Mouse (Mus musculus) layer of hippocampus, adult 9-10 months (tissue): ENCODE results near the gene Tmem160.

Experiments used
- DNase-seq: peaks from one replicate; pipeline ENCODE4 v3.0.0; 2022; ENCODE audit warnings: low spot score

Tmem160 gene

DNA sequence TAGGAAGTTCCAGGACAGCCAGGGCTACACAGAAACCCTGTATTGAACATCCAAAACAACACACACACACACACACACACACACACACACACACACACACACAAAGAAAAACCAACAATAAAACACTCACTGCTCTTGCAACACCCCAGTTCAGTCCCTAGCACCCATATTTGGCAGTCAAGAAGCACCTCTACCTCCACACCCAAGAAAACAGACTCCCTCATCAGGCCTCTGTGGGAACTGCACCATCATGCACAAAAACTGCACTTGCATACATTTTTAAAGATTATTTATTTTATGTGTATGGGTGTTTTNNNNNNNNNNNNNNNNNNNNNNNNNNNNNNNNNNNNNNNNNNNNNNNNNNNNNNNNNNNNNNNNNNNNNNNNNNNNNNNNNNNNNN lies 11.3 kb upstream of the Tmem160 start:
- no peak for DNase-seq

DNA sequence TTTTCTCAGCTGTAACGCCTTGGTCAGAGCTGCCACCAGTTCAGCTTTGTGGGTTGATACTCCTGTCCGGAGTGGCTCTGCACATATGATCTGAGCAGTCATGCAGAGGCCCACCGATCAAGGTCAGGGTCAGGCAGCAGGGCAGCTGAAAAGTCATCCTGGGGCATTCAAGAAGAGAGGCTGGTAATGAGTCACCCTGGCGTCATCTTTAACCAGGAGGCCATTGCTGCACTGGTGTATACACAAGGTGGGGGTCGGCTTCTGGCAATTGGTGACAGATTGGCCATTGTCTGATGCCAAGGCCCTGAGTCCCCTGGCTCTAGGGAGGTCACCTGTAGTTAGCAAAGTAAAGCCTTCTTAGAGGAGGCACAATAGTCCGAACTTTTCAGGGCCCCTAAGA lies 923 bp upstream of the Tmem160 start:
- no peak for DNase-seq

DNA sequence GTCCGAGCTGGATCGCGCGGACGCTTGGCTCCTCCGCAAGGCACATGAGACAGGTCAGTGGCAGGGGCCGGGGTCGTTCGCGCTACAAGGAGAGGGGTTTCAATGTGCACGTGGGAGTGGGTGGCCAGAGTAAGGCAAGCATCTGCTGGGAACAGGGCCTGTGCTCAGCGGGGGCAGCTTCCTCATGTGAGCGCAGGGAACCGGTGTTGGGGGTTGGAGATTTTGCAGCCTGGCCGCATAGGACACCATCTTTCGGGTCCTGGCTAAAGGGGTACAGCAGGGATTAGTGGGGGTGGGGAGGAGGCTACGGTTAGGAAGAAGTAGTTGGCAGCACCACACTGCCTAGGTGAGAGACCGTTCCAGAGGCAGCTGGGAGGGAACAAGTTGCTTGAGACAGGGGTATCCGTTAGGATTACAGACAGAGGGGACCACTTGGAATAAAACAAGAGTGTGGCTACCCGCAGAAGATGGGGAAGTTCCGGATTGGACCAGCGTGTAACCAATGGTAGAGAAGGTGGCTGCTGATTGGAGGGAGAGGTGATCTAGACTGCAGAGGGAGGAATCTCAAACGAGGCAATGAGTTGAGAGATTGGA lies 636 bp downstream of the Tmem160 start:
- peak; percentile 37 for DNase-seq

DNA sequence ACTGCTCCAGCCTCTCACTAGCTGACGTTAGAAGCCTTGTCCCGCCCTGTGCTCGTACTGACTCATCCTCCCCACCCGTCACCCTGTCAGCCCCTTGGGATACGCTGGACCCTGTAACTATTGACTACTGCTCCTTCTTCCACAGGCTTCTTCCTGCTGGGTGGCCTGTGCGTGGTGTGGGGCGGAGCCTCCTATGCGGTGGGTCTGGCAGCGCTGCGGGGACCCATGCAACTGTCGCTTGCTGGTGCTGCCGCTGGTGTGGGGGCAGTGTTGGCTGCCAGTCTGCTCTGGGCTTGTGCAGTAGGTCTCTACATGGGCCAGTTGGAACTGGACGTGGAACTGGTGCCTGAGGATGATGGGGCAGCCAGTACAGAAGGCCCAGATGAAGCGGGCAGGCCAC lies 2.4 kb downstream of the Tmem160 start:
- no peak for DNase-seq

DNA sequence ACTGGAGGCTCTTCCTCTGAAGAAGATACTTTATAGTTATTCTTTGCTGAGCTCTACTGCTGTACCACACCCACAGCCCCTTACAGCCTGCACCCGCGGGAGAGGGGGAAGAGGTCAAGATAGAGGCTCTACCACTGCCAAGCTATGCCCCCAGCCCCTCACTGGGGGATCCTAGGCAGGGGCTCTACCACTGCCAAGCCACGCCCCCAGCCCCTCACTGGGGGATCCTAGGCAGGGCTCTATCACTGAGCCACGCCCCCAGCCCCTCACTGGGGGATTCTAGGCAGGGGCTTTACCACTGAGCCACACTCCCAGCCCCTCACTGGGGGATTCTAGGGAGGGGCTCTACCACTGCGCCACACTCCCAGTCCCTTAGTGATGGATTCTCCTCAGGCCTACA lies 3.7 kb downstream of the Tmem160 start:
- no peak for DNase-seq

DNA sequence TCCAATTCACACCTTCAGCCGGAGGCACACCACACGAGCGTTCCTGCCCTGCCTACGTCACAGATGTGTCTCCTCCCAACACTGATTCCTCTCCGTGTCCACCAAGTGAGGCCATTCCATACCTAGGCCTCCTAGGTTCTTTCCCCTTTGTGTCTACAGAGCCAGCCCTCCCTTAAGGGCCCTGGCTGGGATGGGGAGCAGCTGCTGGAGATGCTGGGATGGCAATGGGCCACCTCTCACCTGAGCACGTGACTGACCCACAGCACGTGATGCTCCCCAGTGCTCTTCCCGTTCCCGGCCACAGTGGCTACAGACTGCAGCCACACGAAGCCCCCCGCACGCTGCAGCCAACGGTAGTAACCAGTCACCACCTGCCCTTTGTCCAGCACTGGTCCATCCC lies 8.0 kb downstream of the Tmem160 start:
- DNase-seq, result no peak

DNA sequence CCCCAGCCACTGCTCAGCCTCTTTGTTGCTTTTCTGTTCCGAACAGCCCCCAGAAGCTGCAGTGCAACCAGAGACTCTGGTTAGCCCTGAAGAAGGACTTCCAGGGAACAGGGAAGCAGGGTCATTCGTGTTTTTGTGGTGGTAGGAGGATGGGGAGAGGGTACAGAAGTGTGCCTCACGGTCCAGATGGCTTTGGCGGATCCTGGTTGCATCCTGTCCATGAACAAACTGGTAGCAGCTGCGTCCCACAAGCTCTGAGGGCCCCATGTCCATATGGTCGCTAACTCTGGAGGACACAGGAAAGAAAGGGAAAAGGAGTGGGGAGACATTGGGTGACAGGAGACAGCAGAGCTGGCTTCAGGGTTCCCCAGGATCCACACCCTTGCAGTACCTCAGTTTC lies 8.6 kb downstream of the Tmem160 start:
- no peak for DNase-seq

DNA sequence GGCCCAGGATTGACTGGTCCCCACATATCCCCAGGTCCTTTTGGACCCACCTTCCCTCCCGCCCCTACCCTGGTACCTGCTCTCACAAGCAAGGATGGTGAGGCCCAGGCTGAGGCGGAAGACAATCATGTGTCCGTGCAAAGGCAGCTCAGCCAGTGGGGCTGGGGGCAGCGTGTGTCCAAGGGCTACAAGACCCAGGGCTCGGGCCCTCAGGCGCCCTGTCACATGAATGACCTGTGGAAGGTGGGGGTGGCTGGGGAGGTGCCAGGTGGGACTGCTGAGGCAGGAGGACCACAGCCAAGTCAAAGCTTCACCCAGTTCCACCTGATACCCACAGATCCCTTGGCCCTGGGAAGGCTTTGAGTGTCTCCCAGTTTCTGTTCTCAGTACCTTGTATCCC lies 9.1 kb downstream of the Tmem160 start:
- DNase-seq, result no peak

DNA sequence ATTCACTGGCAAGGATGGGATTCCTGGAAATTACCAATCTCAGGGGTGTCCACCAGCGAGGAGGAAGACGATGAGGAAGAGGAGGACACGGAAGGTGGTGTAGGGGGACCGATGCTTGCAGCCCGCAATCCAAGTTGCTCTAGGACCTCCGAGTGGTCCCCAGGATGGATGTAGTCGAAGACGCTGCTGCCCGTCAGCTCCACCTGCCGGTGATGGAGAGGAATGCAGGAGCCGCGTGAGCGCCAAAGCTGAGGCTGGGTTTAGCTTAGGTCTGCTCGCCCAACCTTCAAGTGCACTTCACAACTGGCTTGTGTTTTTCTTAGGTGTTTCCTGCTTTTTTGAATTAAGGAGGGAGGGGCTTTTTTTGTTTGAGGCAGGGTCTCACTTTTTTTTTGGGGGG lies 10.6 kb downstream of the Tmem160 start:
- DNase-seq, result peak; percentile 29

DNA sequence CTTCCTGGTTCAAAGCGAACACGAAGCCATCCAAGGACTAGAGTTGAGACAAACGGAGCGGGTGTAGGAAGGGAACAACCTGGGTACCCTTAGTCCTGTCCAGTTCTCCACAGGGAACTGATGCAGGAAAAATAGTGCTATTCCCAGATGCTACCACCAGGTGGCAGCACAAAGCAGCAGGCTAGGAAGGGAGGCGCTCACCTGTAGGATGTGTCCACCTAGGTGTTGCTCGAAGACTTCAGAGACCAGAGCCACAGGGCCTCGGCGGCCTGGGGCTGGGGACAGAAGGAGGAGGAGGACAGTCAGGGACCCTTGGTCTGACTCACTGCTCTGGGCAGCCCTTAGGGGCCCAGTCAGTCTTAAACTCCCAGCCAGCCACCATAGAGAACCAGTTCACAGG lies 12.6 kb downstream of the Tmem160 start:
- DNase-seq, result peak; percentile 33

DNA sequence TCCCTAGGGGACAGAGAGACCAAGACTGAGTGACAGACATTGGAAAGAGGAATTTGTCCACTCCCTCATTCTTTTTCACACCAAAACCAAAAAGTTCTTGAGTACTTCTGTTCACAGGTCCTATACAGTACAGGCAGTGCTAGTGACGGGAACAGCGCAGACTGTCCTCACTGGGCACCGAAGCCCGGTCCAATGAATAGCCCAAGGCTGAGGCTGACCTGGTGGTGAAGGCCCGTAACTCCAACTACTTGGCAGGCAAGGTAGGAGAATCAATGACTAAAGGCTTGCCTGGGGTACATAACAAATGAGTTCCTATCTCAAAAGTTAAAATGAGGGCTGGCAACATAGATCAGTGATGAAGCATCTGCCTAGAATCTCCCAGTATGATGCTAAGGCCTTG lies 13.0 kb downstream of the Tmem160 start:
- DNase-seq, result no peak

DNA sequence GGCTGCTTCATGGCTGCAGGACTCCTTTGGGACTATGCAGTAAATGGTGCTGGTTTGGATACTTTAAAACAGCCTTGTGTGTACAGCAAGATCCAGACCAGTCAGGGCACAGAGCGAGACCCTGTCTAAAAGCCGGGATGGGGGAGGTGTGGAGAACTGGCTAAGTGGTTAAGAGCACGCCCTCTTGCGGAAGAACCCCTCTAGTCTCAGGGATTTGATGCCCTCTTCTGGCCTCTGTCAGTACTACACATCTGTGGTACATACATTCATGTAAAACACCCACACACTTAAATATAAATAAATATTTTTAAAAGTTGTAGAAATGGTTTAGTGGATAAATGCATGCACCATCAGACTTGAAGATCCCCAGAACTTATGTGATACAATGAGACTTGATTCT lies 14.0 kb downstream of the Tmem160 start:
- DNase-seq, result no peak

DNA sequence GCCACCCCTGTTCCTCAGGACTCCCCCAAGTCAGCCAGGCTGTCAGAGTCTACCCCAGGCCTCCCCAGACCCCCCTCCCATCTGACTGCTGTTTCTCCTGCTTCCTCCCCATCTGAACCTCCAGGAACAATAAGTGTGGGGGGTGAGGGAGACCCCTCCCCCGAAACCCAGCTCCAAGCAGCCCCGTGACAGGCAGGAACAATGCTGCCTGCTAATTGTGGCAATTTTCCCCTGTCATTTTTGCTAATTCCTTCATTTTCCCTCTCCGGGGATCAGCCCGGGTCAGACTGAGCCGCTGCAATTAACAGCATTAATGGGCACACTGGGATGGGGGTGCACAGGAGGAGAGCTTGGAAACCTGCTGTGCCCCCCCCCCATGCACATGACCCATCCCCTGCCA lies 15.5 kb downstream of the Tmem160 start:
- DNase-seq, result no peak

DNA sequence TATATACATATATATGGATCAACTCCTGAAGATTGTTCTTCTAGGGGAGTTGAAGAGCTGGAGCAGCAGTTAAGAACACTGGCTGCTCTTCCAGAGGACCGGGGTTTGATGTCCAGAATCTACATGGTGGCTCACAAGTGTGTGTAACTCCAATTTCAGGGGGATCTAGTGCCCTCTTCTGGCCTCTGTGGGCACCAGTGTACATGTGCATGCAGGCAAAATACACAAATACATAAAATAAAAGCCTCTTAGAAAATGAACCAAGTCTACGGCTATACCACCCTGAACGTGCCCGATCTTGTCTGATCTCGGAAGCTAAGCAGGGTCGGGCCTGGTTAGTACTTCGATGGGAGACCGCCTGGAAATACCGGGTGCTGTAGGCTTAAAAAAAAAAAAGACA lies 19.0 kb downstream of the Tmem160 start:
- DNase-seq, result no peak

DNA sequence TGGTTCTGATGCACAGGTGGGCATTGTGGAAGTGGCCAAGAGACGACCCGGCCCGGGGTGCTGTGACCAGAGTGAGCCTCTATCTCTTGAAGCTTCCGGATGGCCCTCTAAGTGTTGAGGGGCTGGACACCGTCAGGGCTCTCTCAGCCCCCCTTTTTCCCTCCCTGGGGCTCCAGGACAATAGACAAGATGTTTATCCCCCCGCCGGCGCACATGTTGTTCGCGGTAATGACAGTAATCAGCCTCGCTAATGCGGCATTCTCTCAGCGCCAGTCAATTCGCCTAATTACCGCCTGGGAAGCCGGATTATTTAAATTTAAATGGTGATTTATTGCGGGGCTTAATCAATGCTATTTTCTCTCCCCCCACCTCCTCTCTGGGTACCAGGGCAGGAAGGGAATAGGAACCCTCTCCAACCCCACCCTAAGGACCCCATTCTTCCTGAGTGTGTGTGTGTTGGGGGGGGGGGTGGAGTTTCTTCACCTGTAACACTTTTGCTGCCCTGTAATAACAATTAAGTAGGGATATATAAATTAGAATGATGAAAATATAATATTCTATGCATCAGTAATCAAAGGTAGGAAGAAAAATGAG lies 19.6 kb downstream of the Tmem160 start:
- no peak for DNase-seq

DNA sequence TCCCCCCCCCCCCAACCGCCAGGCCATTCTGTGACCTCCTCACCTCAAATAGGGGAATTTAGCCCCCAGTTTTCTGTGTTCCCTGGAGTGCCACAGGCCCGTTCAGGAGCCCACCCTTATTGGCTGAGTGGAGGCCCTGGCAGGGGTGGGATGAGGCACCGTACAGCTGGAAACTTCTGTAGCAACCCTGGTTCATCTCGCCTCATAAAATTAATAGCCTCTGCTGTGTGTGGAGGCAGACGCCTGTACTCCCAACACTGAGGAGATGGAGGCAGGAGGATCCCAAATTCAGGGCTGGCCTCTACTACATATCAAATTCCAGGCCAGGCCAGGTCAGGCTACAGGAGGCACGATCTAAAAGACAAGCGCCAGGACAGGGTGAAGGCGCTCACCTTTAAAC lies 21.3 kb downstream of the Tmem160 start:
- DNase-seq, result no peak

DNA sequence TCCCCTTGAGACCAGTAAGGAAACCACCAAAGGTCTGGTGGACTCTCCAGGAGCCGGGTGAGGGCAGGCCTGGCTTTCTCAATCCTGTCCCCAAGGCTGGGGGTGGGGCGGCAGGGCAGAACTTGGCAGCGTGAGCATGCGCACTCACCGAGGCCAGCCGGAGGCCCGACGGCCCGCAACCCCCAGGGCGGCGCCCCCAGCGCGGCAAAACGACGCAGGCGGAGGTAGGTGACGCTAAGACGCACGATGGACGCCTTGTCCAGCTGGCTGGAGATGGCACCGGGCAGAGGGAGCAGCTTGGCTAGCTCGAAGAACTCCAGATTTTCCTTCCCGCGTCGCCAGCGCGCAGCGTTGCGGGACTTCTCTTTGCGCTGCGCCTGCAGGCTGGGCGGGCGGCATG lies 21.9 kb downstream of the Tmem160 start:
- DNase-seq, result no peak

DNA sequence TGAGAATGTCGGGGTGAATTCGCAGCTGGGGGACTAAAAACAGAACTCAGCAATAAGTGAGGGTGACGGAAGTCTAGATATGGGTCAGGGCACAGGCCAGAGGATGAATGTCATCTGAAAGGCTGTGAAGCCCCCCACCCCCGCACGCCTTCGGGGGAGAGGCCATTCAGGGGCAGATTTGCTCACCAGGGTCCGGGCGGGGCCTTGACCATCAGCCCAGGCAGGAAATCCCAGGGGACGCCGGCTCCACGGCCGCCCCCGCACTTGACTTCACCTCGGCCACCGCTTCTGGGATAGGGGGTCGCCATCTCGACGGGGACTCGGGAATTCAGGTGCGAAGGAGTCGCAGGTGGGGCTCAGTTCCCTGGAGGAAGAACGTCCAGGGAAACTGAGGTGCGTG lies 22.7 kb downstream of the Tmem160 start:
- no peak for DNase-seq

DNA sequence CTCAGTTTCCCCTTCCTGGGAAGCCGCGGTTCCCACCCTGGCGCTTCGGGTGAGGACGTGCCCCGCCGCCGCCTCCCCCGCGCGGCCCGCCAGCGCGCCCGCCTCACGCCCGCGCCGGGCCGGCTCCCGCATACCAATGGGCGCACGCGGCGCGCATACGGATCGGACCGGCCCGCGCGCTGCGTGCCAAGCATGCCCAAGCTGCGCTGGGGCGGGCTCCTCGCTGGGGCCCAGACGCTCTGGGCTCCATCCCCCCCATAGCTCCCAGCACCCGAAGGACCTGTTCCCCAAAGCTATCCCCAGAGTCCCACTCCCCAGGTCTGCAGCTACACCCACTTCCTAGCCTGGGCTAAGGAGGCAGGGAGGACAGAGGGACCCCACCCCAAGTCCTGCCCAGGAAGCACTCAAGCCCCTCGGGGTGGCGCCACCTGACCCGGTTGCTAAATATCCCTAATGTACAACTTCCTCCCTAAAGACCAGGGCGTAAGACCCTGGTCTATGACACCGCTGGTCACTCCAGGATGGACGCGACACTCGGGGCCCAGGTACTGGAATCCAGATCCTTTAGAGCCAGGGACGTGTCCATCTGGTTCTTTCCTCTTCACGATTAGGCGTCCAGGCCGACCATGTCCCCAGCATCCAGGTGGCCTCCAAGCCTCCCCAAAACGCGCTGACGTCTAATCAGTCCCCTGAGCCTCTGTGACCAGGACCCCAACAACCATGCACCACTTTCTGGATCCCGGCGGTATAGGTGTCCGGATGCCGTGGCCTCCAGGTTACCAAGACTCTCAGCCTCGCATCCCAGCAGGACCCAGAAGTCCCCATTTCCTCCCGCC lies 23.4 kb downstream of the Tmem160 start:
- no peak for DNase-seq

DNA sequence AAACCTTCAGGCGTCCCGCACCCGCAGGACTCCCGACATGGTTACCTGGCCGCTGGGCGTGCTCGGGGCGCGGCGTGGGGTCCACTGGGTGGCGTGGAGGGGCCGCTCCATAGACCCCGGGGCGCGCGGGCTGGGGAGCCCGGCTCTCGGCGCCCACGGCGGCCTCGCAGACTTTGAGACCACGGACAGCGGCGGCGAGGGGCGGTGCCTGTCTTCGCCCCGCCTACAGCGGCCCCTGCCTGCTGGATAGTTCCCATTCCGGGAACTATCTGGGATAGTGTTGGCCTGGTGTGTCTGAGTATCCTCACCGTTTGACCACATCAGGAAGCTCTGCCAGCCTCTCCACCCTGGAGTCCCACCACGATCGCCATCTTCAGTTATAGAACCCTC lies 24.0 kb downstream of the Tmem160 start:
- DNase-seq, result no peak

DNA sequence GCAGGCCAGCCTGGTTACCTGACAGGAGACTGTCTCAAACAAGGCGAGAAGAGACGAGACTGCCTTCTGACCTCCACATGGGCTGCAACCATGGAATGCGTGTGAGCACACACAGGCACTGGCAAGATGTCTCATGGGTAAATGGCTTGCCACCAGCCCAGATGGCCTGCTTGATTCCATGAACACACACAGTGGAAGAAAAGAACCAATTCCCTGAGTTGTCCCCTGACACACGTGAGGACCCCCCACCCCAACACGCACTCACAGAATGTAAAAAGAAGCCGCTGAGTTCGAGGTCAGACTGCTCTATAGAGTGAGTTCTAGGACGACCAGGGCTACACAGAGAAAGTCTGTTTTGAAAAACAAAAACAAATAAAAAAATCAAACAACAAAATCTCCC lies 25.0 kb downstream of the Tmem160 start, which contains the start of gene Npas1:
Gene Npas1, minus strand, starts transcription at position 101 of the 400 bp plus-strand sequence.
- no peak for DNase-seq

DNA sequence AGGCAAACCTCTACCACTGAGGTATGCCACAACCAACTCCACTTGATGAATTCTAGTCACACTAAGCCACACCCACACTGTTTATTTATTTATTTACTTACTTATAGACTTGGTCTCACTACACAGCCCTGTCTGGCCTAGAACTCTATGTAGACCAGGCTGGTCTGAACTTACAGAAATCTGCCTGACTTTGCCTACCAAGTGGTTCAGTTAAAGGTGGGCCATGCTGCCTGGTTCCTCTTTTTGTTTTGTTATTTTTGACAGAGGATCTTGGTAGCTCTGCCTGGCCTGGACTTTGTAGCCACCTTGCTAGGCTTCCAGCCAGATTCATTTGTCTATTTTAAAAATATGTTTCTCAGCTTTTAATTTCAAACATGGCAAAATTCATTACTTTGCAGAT lies 36.2 kb downstream of the Tmem160 start:
- no peak for DNase-seq

DNA sequence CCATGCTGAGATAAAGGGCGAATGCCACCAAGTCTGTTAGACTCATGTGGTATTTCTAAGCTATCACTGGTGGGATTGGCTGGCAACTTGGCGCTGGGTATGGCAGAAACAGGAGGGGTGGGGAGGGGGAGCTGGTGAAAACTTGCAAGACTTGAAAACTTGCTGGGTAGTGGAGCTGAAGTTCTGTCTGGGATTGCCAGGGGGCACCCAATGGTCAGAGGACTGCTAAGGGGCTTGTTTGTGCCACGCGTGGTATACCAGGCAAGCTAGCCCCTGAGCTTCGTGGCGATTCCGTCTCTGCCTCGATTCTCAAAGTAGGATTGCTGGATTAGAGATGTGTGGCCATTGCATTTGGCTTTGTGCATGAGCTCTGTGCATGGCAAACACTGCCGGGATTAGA lies 37.4 kb downstream of the Tmem160 start:
- DNase-seq, result no peak

DNA sequence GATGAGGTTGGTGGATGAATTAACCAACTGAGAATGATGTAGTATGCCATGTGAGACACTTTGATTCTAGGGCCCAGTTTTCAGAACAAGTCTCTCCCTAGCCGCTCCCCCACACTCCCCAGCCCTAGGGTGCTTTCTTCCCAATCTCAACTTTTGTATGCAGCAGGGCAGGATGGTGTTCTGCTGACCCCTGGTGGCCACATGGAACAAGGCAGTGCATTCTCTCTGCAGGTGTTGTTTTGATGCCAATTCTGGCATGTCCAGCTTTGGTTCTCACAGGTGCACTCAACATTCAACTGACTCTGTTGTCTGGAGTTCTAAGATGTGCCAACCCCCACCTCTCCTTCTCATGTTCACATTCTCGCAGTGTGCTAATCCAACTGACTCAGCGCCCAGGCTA lies 39.2 kb downstream of the Tmem160 start:
- peak; percentile 42 for DNase-seq
